Mouse (Mus musculus) liver, adult 2 months (tissue): Measurements from ENCODE around the gene Slc25a44.

ENCODE experiments used
- CTCF ChIP-seq: fragments of 200-500 bp; IDR thresholded peaks from 2 replicates; pipeline ENCODE4 v1.5.1; 2011; ENCODE audit warnings: low read depth, low read length, control low read depth
- POLR2A ChIP-seq: fragments of 200-500 bp; IDR thresholded peaks from 2 replicates; pipeline ENCODE4 v1.6.1; 2011; ENCODE audit warnings: low read length, control low read depth; ENCODE audit not compliant: insufficient read depth; ENCODE audit errors: extremely low read depth

- TF ChIP-seq CTCF (no peak), POLR2A (no peak)
These were observed 27.8 kb upstream of the Slc25a44 start for GRCm38 (mm10) chr3:88452716-88453115.
